Mouse (Mus musculus): ENCODE results near the gene Gemin8. TPM values are rescaled to one million over a fixed set of nuclear protein-coding genes. Genes with fewer than 3 reads are reported as not detected.

Gemin8 gene
- total and polyA plus RNA-seq, 2 experiments from 2014 or later: 6.8 to 8.5 TPM

DNA sequence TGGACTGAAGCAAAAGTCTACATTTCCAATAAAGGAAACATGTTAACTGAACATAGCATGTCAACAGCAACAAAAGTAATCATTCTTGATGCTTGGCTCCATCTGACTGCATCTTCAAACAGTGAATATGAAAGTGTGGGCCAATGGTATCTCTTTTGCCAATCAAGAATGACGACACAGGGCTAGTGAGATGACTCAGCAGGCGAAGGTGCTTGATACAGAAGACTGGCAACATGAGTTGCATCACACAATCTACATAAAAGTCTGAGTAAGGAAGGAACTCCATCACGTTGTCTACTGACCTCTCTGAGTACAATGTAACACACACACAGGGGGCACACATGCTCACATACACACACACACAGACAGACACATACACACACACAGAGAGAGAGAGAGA, 59.5 kb downstream of the Gemin8 start:
- no peak overlapping the region for H3K4me2 ChIP-seq (ENCODE audit: low read depth)
- H3K9me3 ChIP-seq (ENCODE audit: low read length): no peaks in the 10 kb centered on the region
- ATAC-seq (no peak), DNase-seq (no peak)
- no peaks in the 10 kb centered on the region for H3K4me1 ChIP-seq (ENCODE audit: insufficient read depth)
- no peak for TF ChIP-seq CTCF (IDR thresholded peaks at IDR 0.05; ENCODE audit: low read depth)
- WGBS: 69% methylated on average over 3 of the region's 3 CpGs
- no peak overlapping the region for H3K27ac ChIP-seq (ENCODE audit: low read depth, low read length)
- no peaks in the 10 kb centered on the region for H3K36me3 ChIP-seq (ENCODE audit: insufficient read depth)
- no peak overlapping the region for H3K9ac ChIP-seq
- no peaks in the 10 kb centered on the region for H3K27me3 ChIP-seq (ENCODE audit: insufficient read depth, low read length)
- no peak overlapping the region for H3K4me3 ChIP-seq (ENCODE audit: low read depth, low read length)

- Histone ChIP-seq H3K4me1 (ENCODE audit: insufficient read depth) (no peaks in the 10 kb centered on the region), H3K9ac (no peak overlapping the region), H3K36me3 (ENCODE audit: insufficient read depth) (no peaks in the 10 kb centered on the region), H3K4me2 (ENCODE audit: low read depth) (no peak overlapping the region), H3K27ac (ENCODE audit: low read depth, low read length) (no peak overlapping the region), H3K4me3 (ENCODE audit: low read depth, low read length) (no peak overlapping the region), H3K9me3 (ENCODE audit: low read length) (no peaks in the 10 kb centered on the region), H3K27me3 (ENCODE audit: insufficient read depth, low read length) (no peaks in the 10 kb centered on the region)
- ATAC-seq: no peak
- no peak for TF ChIP-seq CTCF (IDR thresholded peaks at IDR 0.05; ENCODE audit: low read depth)
- DNase-seq: no peak
- WGBS: 93% methylated on average over 6 of the region's 6 CpGs
Observed at GRCm38 (mm10) chrX:166230515-166231267, 60.4 kb downstream of the Gemin8 start.

DNA sequence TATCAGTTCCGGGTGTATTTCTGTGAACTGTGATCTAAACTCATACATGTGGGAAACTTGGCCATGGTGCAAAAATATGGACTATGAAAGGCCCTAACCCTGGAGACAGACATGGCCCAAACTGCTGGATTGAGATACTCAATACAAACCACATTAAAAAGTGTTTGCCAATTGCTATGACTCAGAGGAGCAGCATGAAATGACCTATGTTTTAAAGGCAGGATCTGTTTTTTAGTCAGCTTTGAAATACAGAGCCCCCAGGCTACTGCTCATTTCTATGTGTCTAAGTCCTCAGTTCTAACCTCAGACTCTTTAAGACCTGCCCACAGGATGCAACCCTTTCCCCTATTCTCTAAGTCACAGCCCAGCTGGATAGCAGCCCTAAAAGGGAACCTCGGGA, 65.9 kb downstream of the Gemin8 start:
- Histone ChIP-seq H3K9me3 (ENCODE audit: low read length) (no peaks in the 10 kb centered on the region), H3K9ac (no peak overlapping the region), H3K27ac (ENCODE audit: low read depth, low read length) (no peak overlapping the region), H3K4me3 (ENCODE audit: low read depth, low read length) (no peak overlapping the region), H3K27me3 (ENCODE audit: insufficient read depth, low read length) (no peaks in the 10 kb centered on the region), H3K4me1 (ENCODE audit: insufficient read depth) (no peaks in the 10 kb centered on the region), H3K4me2 (ENCODE audit: low read depth) (no peak overlapping the region), H3K36me3 (ENCODE audit: insufficient read depth) (no peaks in the 10 kb centered on the region)
- ATAC-seq: no peak
- no peak for DNase-seq
- WGBS: 47% methylated on average over 2 of the region's 2 CpGs
- no peak for TF ChIP-seq CTCF (IDR thresholded peaks at IDR 0.05; ENCODE audit: low read depth)

GRCm38 (mm10) chrX:166238831-166239460, 68.7 kb downstream of the Gemin8 start, which contains the start of gene Gpm6b:
Gene Gpm6b, plus strand, starts transcription at chrX:166238911.
- DNase-seq (peak; percentile 56), ATAC-seq (peak; percentile 91)
- peak within 1 kb of the TSS; percentile 59 for H3K4me3 ChIP-seq (ENCODE audit: low read depth, low read length)
- WGBS: 37% methylated on average over 60 of the region's 63 CpGs
- H3K4me1 ChIP-seq (ENCODE audit: insufficient read depth): no peaks in the 10 kb centered on the region
- H3K27ac ChIP-seq (ENCODE audit: low read depth, low read length): peak within 1 kb of the TSS; percentile 78
- H3K9ac ChIP-seq: peak within 1 kb of the TSS; percentile 75
- peak within 1 kb of the TSS; percentile 67 for H3K4me2 ChIP-seq (ENCODE audit: low read depth)
- no peak for TF ChIP-seq CTCF (IDR thresholded peaks at IDR 0.05; ENCODE audit: low read depth)
- no peaks in the 10 kb centered on the region for H3K9me3 ChIP-seq (ENCODE audit: low read length)
- H3K27me3 ChIP-seq (ENCODE audit: insufficient read depth, low read length): no peaks in the 10 kb centered on the region
- no peaks in the 10 kb centered on the region for H3K36me3 ChIP-seq (ENCODE audit: insufficient read depth)

GRCm38 (mm10) chrX:166239520-166239919, 69.3 kb downstream of the Gemin8 start:
- 26% methylated on average over 13 of the region's 13 CpGs for WGBS
- Histone ChIP-seq H3K4me1 (ENCODE audit: insufficient read depth) (no peaks in the 10 kb centered on the region), H3K9ac (peak overlapping the region; percentile 75), H3K36me3 (ENCODE audit: insufficient read depth) (no peaks in the 10 kb centered on the region), H3K4me2 (ENCODE audit: low read depth) (peak overlapping the region; percentile 67), H3K4me3 (ENCODE audit: low read depth, low read length) (peak overlapping the region; percentile 59), H3K9me3 (ENCODE audit: low read length) (no peaks in the 10 kb centered on the region), H3K27me3 (ENCODE audit: insufficient read depth, low read length) (no peaks in the 10 kb centered on the region), H3K27ac (ENCODE audit: low read depth, low read length) (peak overlapping the region; percentile 78)
- ATAC-seq (peak; percentile 42), DNase-seq (peak; percentile 56)
- TF ChIP-seq CTCF (IDR thresholded peaks at IDR 0.05; ENCODE audit: low read depth): no peak

Other genes starting within 250 kb of the Gemin8 start
- 431 and 491 TPM in 2 replicates for gene Gpm6b, start 68.5 kb downstream of the Gemin8 start, total RNA-seq (2014; rRNA removed)
- 290 and 385 TPM in 2 replicates for gene Gpm6b, start 68.5 kb downstream of the Gemin8 start, polyA plus RNA-seq (2015; fragmentation: Nextera tagmentation; extraction: Ambion mirVana)